Comparison of ENCODE assay signal across 20 mouse cellular contexts in genomic region chr12:112596454-112596853, GRCm38 (mm10). TPM values are rescaled to one million over a fixed set of nuclear protein-coding genes. Genes with fewer than 3 reads are reported as not detected.
A peak's percentile ranks its signal among the peaks of the same experiment; 100 is the strongest.
DNase-seq lines count a peak whose midpoint lies in the region; ATAC-seq and TF ChIP-seq lines count a peak whose summit lies in the region.
"Had no signal": no experiment of that assay in that cellular context is flagged by ENCODE, and none has a peak within 500 bp of the region (broad histone marks: within the 10 kb centered on the region; RNA-seq: fewer than 3 reads in every experiment).

No protein-coding gene starts in this region.

- in situ Hi-C loops in CH12.LX (cut with MboI; ENCODE audit: low pct_ligation_motif_present, low pct_unique_long_range_greater_than_20kb, low sequenced_read_pairs), result loop anchor here (5.0 kb wide), 1 partner anchor 34 kb away; no protein-coding TSS in a partner anchor

- peaks cover 61 to 91% of the 10 kb centered on the region in 2 experiments for H3K4me1 ChIP-seq in CH12.LX (ENCODE audit: control insufficient read depth in 1 of 2, insufficient read depth in 2 of 2)
- H3K4me1 ChIP-seq in embryonic facial prominence, embryonic 15.5 days, result peaks cover 57% of the 10 kb centered on the region

- DNase-seq in adrenal gland, postnatal 10 days, result peak; percentile 39
- no peak for DNase-seq in adrenal gland, adult 8-10 months
- DNase-seq in layer of hippocampus, adult 2 months (ENCODE audit: low spot score in 2 of 2), result no peak
- DNase-seq in layer of hippocampus, adult 11-12 months (ENCODE audit: low spot score), result no peak
- no peak for DNase-seq in CH12.LX (ENCODE audit: extremely low read depth)
- DNase-seq in thymus, postnatal 10 days (ENCODE audit: low spot score in 2 of 2), result no peak
- DNase-seq in thymus, postnatal 36 days, result no peak
- DNase-seq: cerebellum, adult 2 months; embryo, embryonic 11 days; kidney, adult 2 months; kidney, postnatal 25 days; layer of hippocampus, postnatal 36 days; liver, postnatal 0 days; lung, postnatal 4 days; spleen, adult 18-20 months; thymus, postnatal 14 days had no signal

- WGBS in embryonic facial prominence, embryonic 15.5 days, result 43% methylated on average over 9 of the region's 9 CpGs

- H3K9ac ChIP-seq in CH12.LX (ENCODE audit: insufficient read depth, low read depth), result no peak overlapping the region
- no peak overlapping the region for H3K9ac ChIP-seq in embryonic facial prominence, embryonic 15.5 days
- H3K9ac ChIP-seq: liver, postnatal 0 days; midbrain, embryonic 13.5 days had no signal

- H3K9me3 ChIP-seq in CH12.LX (replicated peaks; ENCODE audit: low read length), result no peaks in the 10 kb centered on the region
- no peaks in the 10 kb centered on the region for H3K9me3 ChIP-seq in embryonic facial prominence, embryonic 15.5 days (replicated peaks)
- H3K9me3 ChIP-seq: G1E; midbrain, embryonic 13.5 days had no signal

- H3K4me2 ChIP-seq in CH12.LX (ENCODE audit: insufficient read depth, low read depth, poor library complexity, severe bottlenecking), result no peak overlapping the region
- no peak overlapping the region for H3K4me2 ChIP-seq in embryonic facial prominence, embryonic 15.5 days (replicated peaks)
- H3K4me2 ChIP-seq: midbrain, embryonic 13.5 days had no signal

- H3K27me3 ChIP-seq in CH12.LX (replicated peaks), result no peaks in the 10 kb centered on the region
- no peaks in the 10 kb centered on the region for H3K27me3 ChIP-seq in embryonic facial prominence, embryonic 15.5 days
- H3K27me3 ChIP-seq: midbrain, embryonic 13.5 days had no signal

- no peak overlapping the region for H3K4me3 ChIP-seq in layer of hippocampus, adult 2 months
- H3K4me3 ChIP-seq in CH12.LX (replicated peaks in 1 of 3; ENCODE audit: low read depth in 2 of 3, low read length in 2 of 3, poor library complexity in 1 of 3), result no peak overlapping the region
- H3K4me3 ChIP-seq in embryonic facial prominence, embryonic 15.5 days (replicated peaks), result no peak overlapping the region
- H3K4me3 ChIP-seq: midbrain, embryonic 13.5 days had no signal

- dilution Hi-C loops in CH12.LX (cut with MboI; ENCODE audit: extremely low pct_ligation_motif_present, extremely low pct_unique_long_range_greater_than_20kb, low sequenced_read_pairs), result no loop called here

- no peak for TF ChIP-seq CTCF in layer of hippocampus, adult 2 months (conservative IDR thresholded peaks at IDR 0.05)
- no peak for TF ChIP-seq CTCF in CH12.LX (conservative IDR thresholded peaks at IDR 0.05 in 1 of 2, IDR thresholded peaks at IDR 0.05 in 1 of 2; ENCODE audit: low read depth in 2 of 2, low read length in 2 of 2)

- no peak for TF ChIP-seq RAD21 in CH12.LX (IDR thresholded peaks at IDR 0.05; ENCODE audit: low read depth, low read length)

- TF ChIP-seq EP300 in CH12.LX (IDR thresholded peaks at IDR 0.05; ENCODE audit: low read length), result no peak

- H3K27ac ChIP-seq in layer of hippocampus, adult 2 months, result peak overlapping the region; percentile 93
- no peak overlapping the region for H3K27ac ChIP-seq in CH12.LX (ENCODE audit: insufficient read depth, low read depth)
- H3K27ac ChIP-seq in embryonic facial prominence, embryonic 15.5 days (replicated peaks), result peak overlapping the region; percentile 84; the same call in 1 of the 2 replicates
- H3K27ac ChIP-seq: hindbrain, postnatal 0 days; midbrain, embryonic 13.5 days had no signal

- peaks cover 20 to 94% of the 10 kb centered on the region in 2 experiments for H3K36me3 ChIP-seq in CH12.LX (replicated peaks in 1 of 2; ENCODE audit: control insufficient read depth in 1 of 2, insufficient read depth in 1 of 2, low read length in 1 of 2)
- peaks cover 8% of the 10 kb centered on the region; the same call in 1 of the 2 replicates for H3K36me3 ChIP-seq in embryonic facial prominence, embryonic 15.5 days
- H3K36me3 ChIP-seq: midbrain, embryonic 13.5 days had no signal

- no peak for ATAC-seq in embryonic facial prominence, embryonic 15.5 days (ENCODE audit: insufficient number of reproducible peaks, low FRiP score, low TSS enrichment, low read depth)
- ATAC-seq: hindbrain, postnatal 0 days; liver, postnatal 0 days; midbrain, embryonic 13.5 days had no signal

- H3K79me2 ChIP-seq in CH12.LX (replicated peaks; ENCODE audit: control insufficient read depth, extremely low read depth, insufficient read depth, poor library complexity, severe bottlenecking), result peaks cover 70% of the 10 kb centered on the region

- no peak for TF ChIP-seq POLR2A in CH12.LX (IDR thresholded peaks at IDR 0.05; ENCODE audit: low read depth, low read length)

TF ChIP-seq in CH12.LX, 34 proteins besides CTCF, POLR2A, EP300 and RAD21:
- TF ChIP-seq ETS1 (conservative IDR thresholded peaks at IDR 0.05; ENCODE audit: low read depth, low read length) (peak; percentile 77), TCF12 (IDR thresholded peaks at IDR 0.05; ENCODE audit: low read depth, low read length) (peak; percentile 78), MXI1 (IDR thresholded peaks at IDR 0.05; ENCODE audit: low read depth, low read length) (peak; percentile 40; the same call in 1 of the 2 replicates), BHLHE40 (IDR thresholded peaks at IDR 0.05; ENCODE audit: low read depth, low read length) (0 out of 2 replicates have a peak, but pooled peaks have one; percentile 16), E2F4 (IDR thresholded peaks at IDR 0.05; ENCODE audit: insufficient replicate concordance, low read depth, low read length) (no peak), CHD1 (IDR thresholded peaks at IDR 0.05; ENCODE audit: low read depth, low read length) (no peak), SMC3 (IDR thresholded peaks at IDR 0.05; ENCODE audit: low read depth, low read length) (no peak), SIN3A (IDR thresholded peaks at IDR 0.05; ENCODE audit: low read length) (peak; percentile 88)
TF ChIP-seq in CH12.LX: peak in this region for 5.

RNA-seq across cellular contexts. Expression of gene Inf2, which starts 7.9 kb away (rescaled TPM):
- total RNA-seq in adrenal gland, postnatal 10 days (2021), result 10 to 100 TPM; 21.7 to 25.4 TPM
- 10 to 100 TPM; 34.6 to 65.5 (median 48.9) TPM for total RNA-seq in adrenal gland, adult 8-10 months (2022)
- 100 to 1,000 TPM; 131 to 138 TPM for total RNA-seq in layer of hippocampus, adult 2 months (2021)
- total RNA-seq in CH12.LX (2012; rRNA removed) (29.7 and 36.6 TPM in 2 replicates), CH12.LX (2014; rRNA removed) (13.5 and 13.9 TPM in 2 replicates)
- 129 and 131 TPM in 2 replicates for polyA plus RNA-seq in CH12.LX (2012; ENCODE audit: insufficient read length, low read depth)
- 5.8 and 6.7 TPM in 2 replicates for polyA plus RNA-seq in embryonic facial prominence, embryonic 15.5 days (2015; fragmentation: Nextera tagmentation; extraction: Ambion mirVana)

RNA-seq across cellular contexts. Expression of gene Adssl1, which starts 23.4 kb away (rescaled TPM):
- total RNA-seq in adrenal gland, postnatal 10 days (2021), result 10 to 100 TPM; 42.9 to 72.4 TPM
- 10 to 100 TPM; 15.2 to 53.1 (median 30.7) TPM for total RNA-seq in adrenal gland, adult 8-10 months (2022)
- total RNA-seq in layer of hippocampus, adult 2 months (2021), result 10 to 100 TPM; 10.1 to 10.6 TPM
- total RNA-seq in CH12.LX (2012; rRNA removed) (9.4 and 10.7 TPM in 2 replicates), CH12.LX (2014; rRNA removed) (10.2 and 11.8 TPM in 2 replicates)
- 29.4 and 37.1 TPM in 2 replicates for polyA plus RNA-seq in CH12.LX (2012; ENCODE audit: insufficient read length, low read depth)
- polyA plus RNA-seq in embryonic facial prominence, embryonic 15.5 days (2015; fragmentation: Nextera tagmentation; extraction: Ambion mirVana), result 12.4 and 17.5 TPM in 2 replicates
- total RNA-seq: G1E had no signal

RNA-seq across cellular contexts. Expression of gene Siva1, which starts 48.0 kb away (rescaled TPM):
- total RNA-seq in adrenal gland, postnatal 10 days (2021), result 10 to 100 TPM; 35.9 to 46.7 TPM
- total RNA-seq in adrenal gland, adult 8-10 months (2022), result 10 to 100 TPM; 37.0 to 73.9 (median 51.5) TPM
- 10 to 100 TPM; 19.6 to 20.1 TPM for total RNA-seq in layer of hippocampus, adult 2 months (2021)
- total RNA-seq in CH12.LX (2012; rRNA removed) (137 and 149 TPM in 2 replicates), CH12.LX (2014; rRNA removed) (78.1 and 81.9 TPM in 2 replicates)
- 135 and 158 TPM in 2 replicates for polyA plus RNA-seq in CH12.LX (2012; ENCODE audit: insufficient read length, low read depth)
- polyA plus RNA-seq in embryonic facial prominence, embryonic 15.5 days (2015; fragmentation: Nextera tagmentation; extraction: Ambion mirVana), result 196 and 219 TPM in 2 replicates
